In the genomic region with DNA sequence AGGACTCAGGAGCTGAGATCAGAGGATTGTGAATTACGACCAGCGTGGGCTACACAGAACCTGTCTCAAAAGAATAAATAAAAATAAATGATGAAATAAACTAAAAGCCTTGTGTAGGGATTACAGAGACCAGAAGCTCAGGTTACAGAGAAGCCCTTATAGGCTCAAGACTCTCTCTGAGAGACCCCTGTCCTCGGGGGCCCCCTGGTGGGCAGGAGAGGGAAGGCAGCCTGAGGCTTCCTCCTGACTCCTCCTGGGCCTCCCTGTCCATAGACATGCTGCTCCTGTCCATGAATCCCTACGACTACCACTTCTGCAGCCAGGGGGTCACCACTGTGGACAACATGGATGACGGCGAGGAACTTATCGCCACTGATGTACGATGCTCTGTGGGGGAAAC, we compare ENCODE assay signal across 8 mouse cellular contexts. TPM values are rescaled to one million over a fixed set of nuclear protein-coding genes. Genes with fewer than 3 reads are reported as not detected.
A peak's percentile ranks its signal among the peaks of the same experiment; 100 is the strongest.
DNase-seq lines count a peak whose midpoint lies in the region.

No protein-coding gene starts in this region.

- peaks cover 67% of the 10 kb centered on the region for H3K27me3 ChIP-seq in megakaryocyte, embryonic 14.5 days (replicated peaks)

- H3K9me3 ChIP-seq in megakaryocyte, embryonic 14.5 days: no peaks in the 10 kb centered on the region

- H3K4me1 ChIP-seq in megakaryocyte, embryonic 14.5 days: peaks cover 45% of the 10 kb centered on the region

- no peaks in the 10 kb centered on the region for H3K36me3 ChIP-seq in megakaryocyte, embryonic 14.5 days (replicated peaks; ENCODE audit: low read length)

- DNase-seq in R1 (ENCODE audit: low read depth, low spot score): peak; percentile 84
- DNase-seq in cerebellum, postnatal 14 days: peak; percentile 95 to 98
- DNase-seq in gastrocnemius, adult 18-20 months (ENCODE audit: low spot score): peak; percentile 88
- peak; percentile 5 for DNase-seq in hindlimb bud, embryonic 11.5 days (ENCODE audit: extremely low spot score, low read depth, low spot score)
- peak; percentile 61 to 84 for DNase-seq in left cerebral cortex, adult 8-10 months (ENCODE audit: low spot score in 2 of 2)
- peak; percentile 77 to 89 for DNase-seq in right cerebral cortex, postnatal 10 days (ENCODE audit: low spot score in 2 of 2)
- peak; percentile 90 for DNase-seq in urinary bladder, postnatal 25 days (ENCODE audit: low spot score)

- peak overlapping the region; percentile 33 for H3K4me3 ChIP-seq in megakaryocyte, embryonic 14.5 days (replicated peaks)

RNA-seq across cellular contexts. Expression of a gene that starts 8.8 kb away (rescaled TPM):
- total RNA-seq in gastrocnemius, adult 18-20 months (2021): 1 to 10 TPM; 4.5 to 7.3 TPM
- 10 to 100 TPM in 1 of 4 experiments, 1 to 10 TPM in 3; 3.7 to 13.0 (median 7.2) TPM for total RNA-seq in left cerebral cortex, adult 8-10 months (2022)
- polyA plus RNA-seq in megakaryocyte, embryonic 14.5 days (2012; ENCODE audit: insufficient read depth, low replicate concordance): 0.95 TPM in 1 of 2 replicates, not detected in the other

RNA-seq across cellular contexts. Expression of a gene that starts 27.2 kb away (rescaled TPM):
- 1 to 10 TPM; 5.2 to 6.2 TPM for total RNA-seq in gastrocnemius, adult 18-20 months (2021)
- total RNA-seq in left cerebral cortex, adult 8-10 months (2022): 10 to 100 TPM; 14.6 to 15.7 (median 15.0) TPM
- 7.9 and 8.8 TPM in 2 replicates for polyA plus RNA-seq in megakaryocyte, embryonic 14.5 days (2012; ENCODE audit: insufficient read depth, low replicate concordance)

Comparison
In these comparisons a context has a peak if more than half of its experiments do, and no peak if none do; other contexts are left out.
1. Peak in every context shown above with its lines: DNase-seq and H3K4me3 ChIP-seq.
2. DNase-seq: peak in every context shown above with its lines; median percentile 96 in cerebellum, postnatal 14 days; 90 in urinary bladder, postnatal 25 days; 88 in gastrocnemius, adult 18-20 months; 84 in R1; 83 in right cerebral cortex, postnatal 10 days; 72 in left cerebral cortex, adult 8-10 months; 5 in hindlimb bud, embryonic 11.5 days.